Mouse (Mus musculus) naive thymus-derived CD4-positive, alpha-beta T cell, adult 2 months (primary cell): Measurements from ENCODE around the gene Fau.

Source experiments
- DNase-seq: peaks from one replicate; pipeline ENCODE4 v3.0.0-alpha.2; 2011; ENCODE audit warnings: low read depth

Gene Fau

GRCm38 (mm10) chr19:6057313-6058096, at the start of gene Fau, which contains the start of gene Mrpl49:
Gene Fau, plus strand, starts transcription at chr19:6057844.
Gene Mrpl49, minus strand, starts transcription at chr19:6057785.
- peak; percentile 99 for DNase-seq

DNA sequence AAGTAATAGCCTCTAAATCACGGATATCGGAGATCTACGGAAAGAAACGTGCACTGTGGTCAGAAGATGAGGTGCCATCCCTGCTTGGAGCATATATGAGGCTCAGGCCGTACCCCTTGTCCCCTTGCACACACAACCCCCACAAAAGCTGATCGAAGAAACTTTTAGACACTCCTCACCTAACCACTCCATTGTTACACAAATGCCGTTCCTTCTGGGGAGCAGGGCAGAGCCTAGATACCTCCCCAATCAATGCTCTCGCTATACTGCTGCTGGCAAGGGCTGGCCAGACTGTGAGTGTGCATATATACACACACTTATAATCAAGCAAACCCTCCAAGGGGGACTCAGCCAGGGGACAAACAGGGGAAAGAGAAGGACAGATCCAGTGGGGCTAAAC, 48.5 kb upstream of the Fau start:
- no peak for DNase-seq

DNA sequence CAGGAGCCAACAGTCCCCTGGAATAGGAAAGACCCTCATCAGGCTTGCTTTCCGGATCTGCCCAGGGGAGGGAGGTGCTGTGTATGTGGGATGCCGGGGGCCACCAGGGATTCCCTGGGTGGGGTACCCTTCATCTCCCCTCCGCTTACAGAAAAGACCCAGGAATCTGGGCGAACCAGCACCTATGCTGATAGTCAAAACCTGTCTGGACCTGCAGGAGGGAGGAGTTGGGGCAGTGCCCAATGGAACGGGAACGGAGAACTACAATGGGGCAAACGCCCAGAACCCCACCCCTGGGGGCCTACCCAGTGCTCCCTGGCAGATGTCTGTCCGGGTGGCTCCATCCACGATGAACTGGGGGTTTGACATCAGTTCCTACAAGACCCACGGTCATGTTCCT, 44.0 kb upstream of the Fau start:
- no peak for DNase-seq

GRCm38 (mm10) chr19:6014991-6015510, 42.6 kb upstream of the Fau start:
- no peak for DNase-seq

DNA sequence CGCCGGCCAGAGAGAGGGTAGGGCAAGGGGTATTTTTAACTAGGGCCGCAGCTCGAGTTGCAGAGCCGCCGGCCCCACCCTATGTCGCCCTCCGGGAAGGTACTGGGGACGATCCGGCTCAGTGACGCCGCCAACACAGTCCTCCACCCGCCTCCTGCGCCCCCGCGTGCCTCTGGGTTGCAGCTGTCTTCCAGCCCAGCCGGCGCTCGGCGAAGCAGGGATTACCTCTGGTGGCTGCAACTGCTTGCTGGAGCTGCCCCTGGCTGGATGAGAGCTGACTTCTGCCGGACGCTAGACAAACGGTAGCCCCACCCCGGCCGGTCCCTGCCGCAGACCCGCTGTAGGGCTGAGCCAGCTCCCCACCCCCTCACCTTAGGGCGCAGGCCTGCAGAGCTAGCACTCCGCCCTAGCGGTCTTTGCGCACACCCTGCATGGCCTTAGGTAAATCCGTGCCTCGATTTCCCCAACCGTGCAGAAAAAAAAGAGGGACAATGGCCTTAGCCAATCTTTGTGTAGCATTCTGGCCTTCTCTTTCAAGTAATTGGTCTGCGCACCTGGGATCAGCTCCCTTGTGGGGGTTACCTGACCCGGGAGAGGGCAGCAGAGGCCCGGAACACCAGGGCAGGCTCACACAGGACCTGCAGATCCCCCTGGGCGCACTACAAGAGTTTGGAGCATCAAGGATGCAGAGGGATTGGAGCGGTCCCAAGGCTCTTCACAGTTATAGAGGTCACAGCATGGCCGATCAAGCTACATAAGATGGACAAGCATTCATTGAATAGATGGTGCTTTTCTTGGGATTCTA, 41.9 kb upstream of the Fau start, which contains the start of gene Capn1:
Capn1 (minus strand) TSS at position 387 of the 805 bp plus-strand sequence.
- DNase-seq = peak; percentile 82

DNA sequence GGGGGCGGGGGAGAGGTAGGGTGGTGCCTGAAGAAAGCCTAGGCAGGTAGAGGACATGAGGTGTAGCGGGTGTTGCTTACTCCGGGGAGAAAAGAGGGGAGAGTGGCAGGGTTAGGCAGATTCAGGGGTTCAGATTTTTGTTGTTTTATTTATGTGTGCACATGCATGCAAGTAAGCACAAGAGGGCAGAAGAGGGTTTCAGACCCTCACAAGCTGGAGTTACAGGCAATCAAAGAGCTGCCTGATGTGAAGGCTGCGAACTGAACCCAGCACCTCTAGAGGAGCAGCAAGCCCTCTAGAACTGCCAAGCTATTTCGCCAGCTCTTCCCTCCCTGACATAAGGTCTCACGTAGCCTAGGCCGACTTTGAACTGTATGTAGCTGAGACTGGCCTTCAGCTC, 41.1 kb upstream of the Fau start:
- peak; percentile 31 for DNase-seq

DNA sequence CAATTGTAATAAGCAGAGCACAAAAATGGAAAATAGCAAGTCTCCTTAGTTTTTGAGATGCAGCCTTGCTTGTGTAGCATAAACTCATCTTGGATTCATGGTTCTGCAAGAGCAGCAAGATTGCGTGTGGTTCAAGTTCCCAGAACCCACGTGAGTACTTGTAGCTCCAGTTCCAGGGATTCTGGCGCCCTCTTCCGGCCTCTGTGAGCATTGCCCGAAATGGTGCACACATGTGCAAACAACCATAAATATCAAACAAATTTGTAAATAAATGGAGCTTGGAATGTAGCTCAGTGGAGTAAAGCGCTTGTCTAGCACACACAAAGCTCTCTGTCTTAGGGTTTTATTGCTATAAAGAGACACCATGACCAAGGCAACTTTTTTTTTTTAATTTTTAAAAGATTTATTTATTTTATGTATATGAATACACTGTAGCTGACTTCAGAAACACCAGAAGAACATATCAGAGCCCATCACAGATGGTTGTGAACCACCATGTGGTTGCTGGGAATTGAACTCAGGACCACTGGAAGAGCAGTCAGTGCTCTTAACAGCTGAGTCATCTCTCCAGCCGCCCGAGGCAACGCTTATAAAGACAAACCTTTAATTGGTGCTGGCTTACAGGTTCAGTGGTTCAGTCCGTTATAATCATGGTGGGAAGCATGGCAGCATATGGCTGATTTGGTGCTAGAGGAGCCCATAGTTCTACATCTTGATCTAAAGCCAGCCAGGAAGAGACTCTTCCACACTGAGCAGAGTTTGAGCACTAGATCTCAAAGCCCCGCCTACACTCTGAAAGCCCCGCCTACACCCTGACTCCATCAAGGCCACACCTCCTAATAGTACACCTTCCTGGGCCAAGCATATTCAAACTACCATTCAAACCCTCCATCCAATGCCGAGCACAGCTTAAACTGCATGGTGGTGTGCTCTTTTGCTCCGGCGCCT, 39.2 kb upstream of the Fau start:
- DNase-seq = peak; percentile 96

GRCm38 (mm10) chr19:6020276-6020675, 37.4 kb upstream of the Fau start:
- no peak for DNase-seq

DNA sequence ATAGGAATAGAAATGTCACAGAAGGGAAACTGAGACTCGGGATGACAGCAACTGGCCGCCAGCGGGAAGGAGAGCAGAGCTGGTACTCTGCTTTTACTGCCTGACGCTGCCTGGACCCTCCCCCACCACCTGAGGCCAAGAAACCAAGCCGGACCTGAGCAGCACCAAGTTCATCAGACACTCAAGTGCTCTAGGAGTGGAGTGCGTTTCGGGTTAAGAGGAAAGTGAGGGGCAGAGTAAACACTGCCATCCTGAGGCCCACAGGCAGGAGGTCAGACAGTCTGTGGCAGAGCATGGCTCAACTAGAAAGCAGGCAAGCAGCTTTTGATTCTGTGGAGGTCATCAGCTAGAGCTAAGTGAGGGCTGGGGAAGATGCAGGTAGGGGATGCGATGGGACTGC, 34.6 kb upstream of the Fau start:
- no peak for DNase-seq

GRCm38 (mm10) chr19:6023930-6024329, 33.7 kb upstream of the Fau start:
- DNase-seq = no peak

GRCm38 (mm10) chr19:6028991-6029390, 28.7 kb upstream of the Fau start:
- DNase-seq = no peak

DNA sequence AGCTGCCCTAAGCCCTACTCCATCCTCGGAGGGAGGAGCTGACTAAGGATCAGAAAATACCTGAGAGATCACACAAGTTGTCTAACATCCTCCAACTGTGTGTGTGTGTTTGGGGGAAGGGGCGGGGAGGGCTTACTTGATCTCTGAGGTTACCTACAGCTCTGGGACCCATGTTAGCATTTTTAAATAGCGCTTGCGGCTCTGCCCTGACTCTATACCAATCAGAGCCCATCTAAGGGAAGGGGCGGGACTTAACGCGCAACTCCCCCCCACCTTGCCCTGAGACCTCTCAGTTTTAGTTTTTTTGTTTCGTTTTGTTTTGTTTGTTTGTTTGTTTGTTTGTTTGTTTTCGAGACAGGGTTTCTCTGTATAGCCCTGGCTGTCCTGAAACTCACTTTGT, 28.2 kb upstream of the Fau start:
- DNase-seq = no peak

GRCm38 (mm10) chr19:6030520-6031280, 26.9 kb upstream of the Fau start:
- DNase-seq = no peak

DNA sequence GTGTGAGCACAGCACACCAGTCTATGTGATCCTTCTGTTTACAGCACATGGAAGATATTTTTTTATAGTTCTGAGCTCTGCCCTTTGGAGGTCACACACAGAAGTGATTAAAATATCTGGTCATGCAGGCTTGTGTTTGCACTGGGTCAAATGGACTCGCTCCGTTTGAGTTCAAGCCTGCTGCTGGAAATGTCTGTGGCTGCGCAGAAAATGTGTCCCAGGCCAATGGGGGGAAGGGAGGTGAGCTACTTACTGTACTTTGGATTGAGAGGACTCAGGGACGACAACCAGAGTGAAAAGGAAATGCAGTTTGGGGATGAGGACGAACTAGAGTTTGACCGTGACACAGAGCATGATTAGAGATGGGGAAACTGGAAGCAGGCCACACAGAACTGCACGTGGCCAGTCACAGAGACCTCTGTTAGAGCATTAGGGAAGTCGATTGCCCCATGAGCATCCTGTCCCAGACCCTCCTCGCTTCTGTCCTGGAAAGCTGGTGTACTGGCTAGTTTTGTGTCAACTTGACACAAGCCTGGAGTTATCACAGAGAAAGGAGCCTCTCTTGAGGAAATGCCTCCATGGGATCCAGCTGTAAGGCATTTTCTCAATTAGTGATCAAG, 21.6 kb upstream of the Fau start:
- DNase-seq = no peak

DNA sequence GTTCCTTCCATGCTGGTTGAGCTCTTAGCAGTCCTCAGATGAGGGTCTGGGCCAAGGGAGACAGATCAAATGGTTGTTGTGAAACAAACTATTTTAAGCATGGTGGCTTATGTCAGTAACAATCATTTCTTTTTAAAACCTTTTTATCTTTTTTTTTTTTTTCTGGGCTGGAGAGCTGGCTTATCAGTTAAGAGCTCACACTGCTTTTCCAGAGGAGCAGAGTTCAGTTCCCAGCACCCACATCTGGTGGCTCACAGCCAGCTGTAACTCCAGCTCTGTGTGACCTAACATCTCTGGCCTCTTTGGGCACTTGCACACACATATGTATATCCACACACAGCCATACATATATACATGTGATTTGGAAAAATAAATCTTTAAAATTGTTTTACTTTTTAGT, 19.9 kb upstream of the Fau start:
- DNase-seq = no peak

- no peak for DNase-seq
Measured at GRCm38 (mm10) chr19:6038326-6038725, 19.3 kb upstream of the Fau start.

GRCm38 (mm10) chr19:6040002-6040401, 17.6 kb upstream of the Fau start:
- no peak for DNase-seq

GRCm38 (mm10) chr19:6042293-6042692, 15.4 kb upstream of the Fau start:
- DNase-seq = no peak

DNA sequence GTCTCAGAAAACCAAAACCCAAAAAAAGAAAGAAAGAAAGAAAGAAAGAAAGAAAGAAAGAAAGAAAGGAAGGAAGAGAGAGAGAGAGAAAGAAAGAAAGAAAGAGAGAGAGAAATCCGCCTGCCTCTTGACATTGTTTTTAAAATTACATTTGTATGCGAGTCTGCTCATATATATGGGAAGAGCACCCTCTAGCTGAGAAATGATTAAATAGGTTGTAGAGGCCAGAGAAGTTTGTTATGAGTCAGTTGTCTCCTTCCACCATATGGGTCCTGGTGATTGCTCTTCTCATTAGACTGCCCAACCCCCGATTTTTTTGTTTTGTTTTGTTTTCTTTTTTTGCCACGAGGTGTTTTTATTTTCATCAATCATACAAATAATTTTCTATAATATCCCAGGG, 13.5 kb upstream of the Fau start:
- peak; percentile 63 for DNase-seq
